Mouse (Mus musculus) adrenal gland (tissue): ENCODE results near the gene C730034F03Rik.

ENCODE experiments used
- intact Hi-C: fragments of 180-260 bp; cut with DNase I; formaldehyde crosslinking; loops from one replicate; pipeline ENCODE4 v1.15.1; 2025
- long read RNA-seq, 2 experiments: library from polyadenylated mRNA; unstranded; transcript quantifications; one replicate each; pipeline ENCODE4 v2.0.0; 2020; ENCODE audit warnings: borderline replicate concordance in 1 of 2; ENCODE audit not compliant: insufficient replicate concordance in 1 of 2

Gene C730034F03Rik
- long read RNA-seq, experiment 1 = 0 reads
- long read RNA-seq, experiment 2 = 0 reads

DNA sequence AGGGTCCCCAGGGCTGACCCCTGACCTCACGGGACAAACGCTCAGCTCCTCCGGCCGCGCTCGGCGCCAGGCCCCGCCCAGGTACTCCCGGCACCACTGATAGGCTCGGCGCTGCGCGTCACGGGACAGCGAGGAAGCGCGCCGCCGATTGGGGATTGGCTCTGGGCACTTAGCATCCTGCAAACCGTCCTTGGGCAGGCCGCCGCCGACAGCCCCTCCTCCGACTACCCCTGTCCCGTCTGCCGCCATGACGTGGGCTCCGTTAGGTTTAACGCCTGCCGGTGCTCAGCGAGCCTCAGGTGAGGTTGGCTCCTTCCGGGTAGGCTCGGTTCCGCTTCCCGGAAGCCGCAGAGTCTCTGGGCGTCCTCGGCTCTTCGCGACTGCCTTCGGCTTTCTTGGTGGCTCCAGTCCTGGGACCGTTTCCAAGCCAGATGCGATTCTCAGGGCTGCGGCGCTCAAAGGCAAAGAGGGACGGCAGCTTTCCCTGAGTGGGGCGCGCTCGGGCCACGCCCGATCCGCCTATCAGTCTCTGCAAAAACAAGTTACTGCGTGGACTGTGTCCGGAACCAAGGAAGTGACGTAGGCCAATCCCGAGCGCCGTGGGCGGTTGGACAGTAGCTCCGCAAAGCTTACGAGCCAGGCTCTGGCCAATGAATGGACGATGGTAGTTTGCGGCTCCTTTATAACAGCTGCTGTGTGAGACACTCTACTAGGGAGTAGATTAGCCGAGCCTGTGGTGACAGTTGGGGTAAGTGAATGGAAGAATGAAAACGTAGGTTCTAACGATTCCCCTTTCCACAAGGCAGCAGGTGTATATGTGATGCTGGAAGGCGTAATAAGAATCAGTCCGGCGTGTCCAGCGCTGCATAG is at the start of gene C730034F03Rik, which contains the start of the genes Gm44502 and Chkb:
Gene C730034F03Rik, plus strand, starts transcription at position 238 of the 870 bp plus-strand sequence.
Gene Gm44502, minus strand, starts transcription at position 345 of the 870 bp plus-strand sequence.
Gene Chkb, minus strand, starts transcription at position 557 of the 870 bp plus-strand sequence.
- intact Hi-C loops = loop anchor here (5.0 kb wide), 1 partner anchor 52 kb away; the partner anchor contains the start of genes Odf3b and Tymp

- intact Hi-C loops = no loop called here
Measured at GRCm38 (mm10) chr15:89384617-89385016, 44.8 kb upstream of the C730034F03Rik start, which contains the start of gene Klhdc7b. Gene Klhdc7b (plus strand): TSS chr15:89384917.

- intact Hi-C loops = no loop called here
Measured at GRCm38 (mm10) chr15:89387127-89387526, 42.3 kb upstream of the C730034F03Rik start.

DNA sequence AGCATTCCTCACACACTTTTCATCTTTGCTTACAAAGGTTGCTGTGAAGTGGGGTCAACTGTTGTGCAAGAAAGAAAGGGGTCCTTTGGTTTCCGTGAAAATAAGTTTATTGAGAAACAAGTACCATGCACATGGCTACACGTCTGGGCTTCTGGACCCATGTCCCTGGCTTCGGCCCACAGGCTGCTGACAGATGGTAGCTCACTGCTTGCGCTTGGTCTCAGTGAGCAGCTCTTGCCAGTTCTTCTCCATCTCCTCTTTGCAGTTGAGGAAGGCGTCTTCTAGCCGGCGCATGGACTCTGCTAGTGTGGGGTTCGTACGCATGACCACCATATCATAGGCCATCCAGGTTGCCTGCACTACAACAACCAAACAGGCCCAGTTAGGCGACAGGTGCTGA is 39.3 kb upstream of the C730034F03Rik start:
- intact Hi-C loops = no loop called here

GRCm38 (mm10) chr15:89396883-89397282 is 32.5 kb upstream of the C730034F03Rik start:
- intact Hi-C loops = no loop called here

GRCm38 (mm10) chr15:89398146-89398545 is 31.2 kb upstream of the C730034F03Rik start:
- intact Hi-C loops = no loop called here

DNA sequence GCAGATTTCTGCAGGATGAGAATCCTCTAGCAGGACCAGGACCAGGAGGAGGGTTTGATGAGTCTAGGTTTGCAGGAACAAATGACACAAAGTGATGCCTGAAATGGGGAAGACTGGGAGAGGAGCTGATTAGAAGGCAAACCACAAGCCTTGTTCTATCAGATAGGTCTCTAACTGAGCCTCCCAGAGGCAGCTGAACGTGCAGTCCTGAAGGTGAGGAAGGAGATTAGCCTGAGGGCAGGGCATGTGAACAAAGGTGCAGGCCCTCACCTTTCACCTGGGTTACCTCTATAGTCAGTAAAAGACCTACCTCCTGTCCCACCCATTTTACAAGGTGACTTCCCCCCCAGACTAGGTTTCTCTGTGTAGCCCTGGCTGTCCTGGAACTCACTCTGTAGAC is 29.7 kb upstream of the C730034F03Rik start:
- intact Hi-C loops = no loop called here

DNA sequence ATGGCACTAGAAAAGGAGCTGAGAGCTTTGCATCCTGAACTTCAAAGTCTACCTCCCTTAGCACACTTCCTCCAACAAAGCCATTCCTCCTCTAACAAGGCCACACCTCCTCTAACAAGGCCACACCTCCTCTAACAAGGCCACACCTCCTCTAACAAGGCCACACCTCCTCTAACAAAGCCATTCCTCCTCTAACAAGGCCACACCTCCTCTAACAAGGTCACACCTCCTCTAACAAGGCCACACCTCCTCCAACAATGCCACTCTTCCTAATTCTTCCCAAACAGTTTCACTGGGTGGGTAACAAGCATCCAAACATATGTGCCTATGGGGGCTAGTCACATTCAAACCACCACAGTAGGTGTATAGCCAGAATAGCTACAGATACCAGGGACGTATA is 26.9 kb upstream of the C730034F03Rik start:
- intact Hi-C loops = no loop called here

- intact Hi-C loops = no loop called here
Measured at GRCm38 (mm10) chr15:89404831-89405623, 24.4 kb upstream of the C730034F03Rik start.

DNA sequence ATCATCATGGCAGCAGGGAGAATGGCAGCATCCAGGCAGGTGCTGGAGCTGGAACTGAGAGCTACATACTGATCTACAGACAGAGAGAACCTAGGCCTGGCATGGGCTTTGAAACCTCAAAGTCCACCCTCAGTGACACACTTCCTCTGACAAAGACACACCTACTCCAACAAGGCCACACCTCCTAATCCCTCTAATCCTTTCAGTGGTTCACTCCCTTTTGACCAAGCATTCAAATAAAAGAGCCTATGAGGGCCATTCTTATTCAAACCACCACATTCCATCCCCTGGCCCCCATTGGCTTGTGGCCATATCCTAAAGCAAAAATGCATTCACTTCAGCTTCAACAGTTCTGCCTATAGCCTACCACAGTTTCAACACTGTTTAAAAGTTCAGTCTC is 22.7 kb upstream of the C730034F03Rik start:
- intact Hi-C loops = no loop called here

- intact Hi-C loops = no loop called here
Measured at GRCm38 (mm10) chr15:89410118-89410517, 19.3 kb upstream of the C730034F03Rik start, which contains the start of gene Syce3. Gene Syce3 (minus strand): TSS chr15:89410503.

GRCm38 (mm10) chr15:89415282-89415681 is 14.1 kb upstream of the C730034F03Rik start:
- intact Hi-C loops = no loop called here

DNA sequence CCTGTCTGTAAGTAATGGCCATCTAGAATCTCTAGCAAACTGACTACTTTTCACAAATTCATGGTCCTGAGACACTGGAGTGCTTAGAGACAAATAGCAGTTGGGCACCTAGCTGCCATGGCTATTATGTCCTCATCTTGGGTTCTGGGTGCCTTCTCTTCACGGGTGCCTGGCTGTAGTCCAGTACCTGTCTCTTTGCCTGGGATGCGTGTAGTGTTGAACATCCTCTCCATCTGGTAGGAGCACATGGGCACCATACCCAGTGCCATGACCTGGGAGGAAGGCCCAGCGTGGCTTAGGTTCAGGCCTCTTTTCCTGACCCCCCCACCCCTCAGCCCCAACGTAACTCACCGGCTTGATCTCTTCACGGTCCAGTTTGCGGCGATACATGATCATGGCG is 7.5 kb upstream of the C730034F03Rik start:
- intact Hi-C loops = no loop called here

- intact Hi-C loops = no loop called here
Measured at GRCm38 (mm10) chr15:89424621-89425020, 4.8 kb upstream of the C730034F03Rik start.

DNA sequence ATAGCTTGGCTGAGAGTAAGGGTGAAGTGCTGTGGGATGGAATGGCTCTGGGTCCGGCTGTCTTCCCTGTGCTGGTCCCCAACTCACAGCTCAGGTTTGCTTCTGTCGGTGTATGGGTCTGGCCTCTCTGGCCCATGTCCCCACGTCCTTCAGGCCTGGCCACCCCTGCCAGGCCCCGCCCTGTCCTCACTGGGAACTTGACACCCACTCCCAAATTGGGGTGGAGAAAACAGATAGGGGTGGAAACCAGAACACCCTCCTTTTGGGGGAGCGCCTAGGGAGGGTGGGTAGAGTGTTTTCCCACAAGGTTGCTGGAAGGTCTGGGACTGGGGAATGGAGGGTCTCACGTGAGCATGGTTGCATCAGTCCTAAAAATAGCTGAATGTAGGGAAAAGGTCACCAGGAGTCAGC is 3.7 kb upstream of the C730034F03Rik start, which contains the start of gene Cpt1b:
Gene Cpt1b, minus strand, starts transcription at position 153 of the 411 bp plus-strand sequence.
- intact Hi-C loops = no loop called here

DNA sequence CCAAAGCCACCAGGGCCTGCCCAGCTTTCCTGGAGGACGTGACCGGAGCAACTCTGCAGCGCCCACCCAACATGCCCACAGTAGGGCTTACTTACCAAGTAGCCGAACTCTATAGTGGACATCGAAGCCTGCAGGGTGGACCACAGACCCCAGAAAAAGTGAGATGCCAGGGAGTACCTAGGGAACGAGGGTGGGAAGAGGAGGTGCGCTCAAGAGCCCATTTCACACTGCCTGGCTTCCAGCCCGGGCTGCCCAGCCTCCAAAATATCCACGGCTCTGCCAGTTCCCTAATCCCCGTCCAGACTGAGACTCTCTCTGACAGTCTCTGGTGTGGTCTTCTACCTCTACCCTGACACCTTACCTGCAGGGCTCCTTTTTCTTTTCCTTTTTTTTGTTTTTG is 2.7 kb upstream of the C730034F03Rik start:
- intact Hi-C loops = no loop called here

DNA sequence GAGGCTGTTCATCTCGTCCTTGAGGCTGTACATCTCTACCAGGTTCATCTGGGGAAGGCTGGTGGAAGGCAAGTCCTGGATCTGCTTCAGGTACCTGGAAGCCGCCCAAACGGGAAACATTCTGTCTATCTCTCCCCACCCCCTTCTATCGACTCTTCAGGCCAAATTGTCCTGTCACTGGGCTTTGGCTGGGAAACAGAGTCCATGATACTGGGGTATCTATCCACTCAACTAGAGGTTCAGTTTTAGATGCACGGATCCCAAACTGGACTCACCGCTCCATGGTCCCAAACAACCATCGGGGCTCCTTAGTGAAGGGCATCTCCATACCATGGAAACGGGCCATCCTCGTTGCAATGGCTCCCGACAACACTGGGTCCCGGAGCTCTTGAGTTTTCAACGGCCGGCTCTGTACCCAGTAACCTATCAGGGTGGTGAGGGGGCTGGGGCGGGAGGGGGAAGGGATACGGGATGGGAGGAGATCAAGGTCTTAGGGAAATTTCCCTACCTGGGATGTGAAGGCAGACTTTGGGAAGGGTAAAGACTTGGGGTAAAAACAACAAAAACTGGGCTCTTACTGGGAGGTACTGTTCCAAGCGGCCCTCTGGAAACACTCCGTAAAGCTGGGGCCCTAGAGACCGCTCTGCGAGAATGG is 1.1 kb upstream of the C730034F03Rik start:
- intact Hi-C loops = no loop called here

GRCm38 (mm10) chr15:89428821-89429351 is 503 bp upstream of the C730034F03Rik start:
- intact Hi-C loops = no loop called here

DNA sequence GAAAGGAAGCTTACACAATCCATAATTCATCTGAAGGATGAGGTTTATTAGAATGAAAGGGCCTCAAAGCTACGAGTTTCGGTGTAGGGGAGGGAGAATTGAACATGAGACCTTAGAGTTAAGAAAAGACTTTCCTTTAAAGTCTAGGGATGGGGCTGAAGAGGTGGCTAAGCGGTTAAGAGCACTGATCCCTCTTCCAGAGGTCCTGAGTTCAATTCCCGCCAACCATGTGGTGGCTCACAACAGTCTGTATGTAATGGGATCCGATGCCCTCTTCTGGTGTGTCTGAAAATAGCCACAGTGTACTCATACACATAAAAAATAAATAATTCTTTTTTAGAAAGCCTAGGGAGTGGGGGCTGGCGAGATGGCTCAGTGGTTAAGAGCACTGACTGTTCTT is 952 bp downstream of the C730034F03Rik start:
- intact Hi-C loops = loop anchor here (5.0 kb wide), 1 partner anchor 53 kb away; the partner anchor contains the start of genes Odf3b and Tymp

- intact Hi-C loops = loop anchor here (5.0 kb wide), 1 partner anchor 53 kb away; the partner anchor contains the start of genes Odf3b and Tymp
Measured at GRCm38 (mm10) chr15:89430771-89431170, 1.4 kb downstream of the C730034F03Rik start.
